Mouse (Mus musculus): ENCODE results near the gene Ankrd53. TPM values are rescaled to one million over a fixed set of nuclear protein-coding genes. Genes with fewer than 3 reads are reported as not detected.
A peak's percentile ranks its signal among the peaks of the same experiment; 100 is the strongest.

Gene Ankrd53
- polyA plus RNA-seq, 1 experiment: 0.14 TPM

DNA sequence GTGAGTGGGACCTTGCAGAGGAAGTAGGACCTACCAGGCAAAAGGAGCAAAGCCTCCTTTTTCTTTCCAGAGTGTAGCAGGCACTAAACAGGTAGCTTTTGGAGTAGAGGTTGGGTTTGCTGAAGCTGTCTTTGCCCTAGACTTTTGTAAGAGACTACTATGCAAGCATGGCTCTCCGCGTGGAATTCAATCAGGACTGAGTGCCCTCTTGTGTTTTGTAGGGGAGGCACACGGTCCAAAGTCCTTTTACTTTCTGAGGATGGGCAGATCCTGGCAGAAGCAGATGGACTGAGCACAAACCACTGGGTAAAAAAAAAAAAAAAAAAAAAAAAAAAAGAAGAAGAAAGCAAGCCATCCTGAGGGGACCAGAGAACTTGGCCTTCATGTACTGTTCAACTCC is 34.2 kb downstream of the Ankrd53 start:
- 41% methylated on average over 3 of the region's 3 CpGs for WGBS
- TF ChIP-seq CTCF (conservative IDR thresholded peaks at IDR 0.05; ENCODE audit: insufficient read depth, insufficient read length, low read depth, low read length): 0 out of 2 replicates have a peak, but pooled peaks have one; percentile 28
- no peak for TF ChIP-seq POLR2A (IDR thresholded peaks at IDR 0.05; ENCODE audit: low read depth, low read length)
- peak; percentile 73 for DNase-seq

DNA sequence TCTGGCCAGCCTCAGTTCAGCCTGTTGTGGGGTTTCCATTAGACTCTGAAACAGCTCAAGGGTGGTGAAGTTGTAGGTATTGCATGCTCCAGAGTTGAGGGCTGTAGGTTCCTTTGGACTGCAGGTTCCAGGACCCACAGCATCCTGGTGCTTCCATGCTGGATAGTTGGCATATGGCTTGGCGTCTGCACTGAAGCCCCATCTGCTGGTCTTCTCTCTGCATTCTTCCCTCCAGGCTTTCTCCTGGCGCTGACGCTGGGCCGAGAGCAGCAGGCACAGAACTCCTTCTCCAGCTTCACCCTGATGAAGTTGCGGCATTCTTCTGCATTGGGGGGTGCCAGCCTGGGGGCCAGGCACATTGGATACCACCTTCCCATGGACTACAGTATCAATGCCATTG is 39.6 kb downstream of the Ankrd53 start:
- H3K36me3 ChIP-seq (ENCODE audit: control insufficient read depth, insufficient read depth, low read length): no peaks in the 10 kb centered on the region
- WGBS: 96% methylated on average over 5 of the region's 5 CpGs

More for the DNA sequence above, 34.2 kb downstream of the Ankrd53 start:
- Histone ChIP-seq H3K36me3 (ENCODE audit: control insufficient read depth, insufficient read depth, low read length) (no peaks in the 10 kb centered on the region), H3K4me3 (ENCODE audit: insufficient read depth, low read depth, low read length) (no peak overlapping the region), H3K4me1 (ENCODE audit: control insufficient read depth, insufficient read depth, low read length) (peaks cover 8% of the 10 kb centered on the region; the same call in 1 of the 2 replicates), H3K27ac (ENCODE audit: insufficient read depth, low read depth, low read length) (no peak overlapping the region), H3K27me3 (replicated peaks; ENCODE audit: control insufficient read depth, insufficient read depth, low read length) (no peaks in the 10 kb centered on the region)

DNA sequence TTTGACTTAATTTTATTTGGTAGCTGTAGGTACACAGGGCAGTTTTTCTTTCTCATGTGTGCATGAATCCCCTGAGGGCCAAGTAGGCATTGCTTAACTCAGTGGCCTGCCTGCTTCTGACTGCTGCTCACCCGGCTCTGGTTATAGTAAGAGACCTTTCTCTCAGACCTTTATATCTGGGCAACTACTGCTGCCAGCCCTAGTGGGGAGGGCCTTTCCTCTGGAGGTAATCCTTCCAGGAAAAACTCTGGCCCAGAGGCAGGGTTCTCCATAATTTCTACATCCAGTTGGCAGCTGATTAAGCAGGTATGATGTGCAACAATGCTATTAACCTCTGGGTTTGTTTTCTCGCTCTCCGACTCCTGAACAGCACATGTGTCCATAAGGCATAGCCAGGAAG is 40.4 kb downstream of the Ankrd53 start:
- Histone ChIP-seq H3K27ac (ENCODE audit: insufficient read depth, low read depth, low read length) (no peak overlapping the region), H3K27me3 (replicated peaks; ENCODE audit: control insufficient read depth, insufficient read depth, low read length) (no peaks in the 10 kb centered on the region), H3K4me1 (ENCODE audit: control insufficient read depth, insufficient read depth, low read length) (no peaks in the 10 kb centered on the region), H3K4me3 (ENCODE audit: insufficient read depth, low read depth, low read length) (no peak overlapping the region), H3K36me3 (ENCODE audit: control insufficient read depth, insufficient read depth, low read length) (no peaks in the 10 kb centered on the region)
- TF ChIP-seq POLR2A (IDR thresholded peaks at IDR 0.05; ENCODE audit: low read depth, low read length) (no peak), CTCF (conservative IDR thresholded peaks at IDR 0.05; ENCODE audit: insufficient read depth, insufficient read length, low read depth, low read length) (no peak)
- DNase-seq: peak; percentile 2
- 73% methylated on average over 3 of the region's 3 CpGs for WGBS

More for the DNA sequence above, 39.6 kb downstream of the Ankrd53 start:
- no peak overlapping the region for H3K27ac ChIP-seq (ENCODE audit: insufficient read depth, low read depth, low read length)
- H3K27me3 ChIP-seq (replicated peaks; ENCODE audit: control insufficient read depth, insufficient read depth, low read length): no peaks in the 10 kb centered on the region
- TF ChIP-seq CTCF (conservative IDR thresholded peaks at IDR 0.05; ENCODE audit: insufficient read depth, insufficient read length, low read depth, low read length) (no peak), POLR2A (IDR thresholded peaks at IDR 0.05; ENCODE audit: low read depth, low read length) (no peak)
- no peak overlapping the region for H3K4me3 ChIP-seq (ENCODE audit: insufficient read depth, low read depth, low read length)
- DNase-seq: no peak
- peaks cover 2% of the 10 kb centered on the region; the same call in 1 of the 2 replicates for H3K4me1 ChIP-seq (ENCODE audit: control insufficient read depth, insufficient read depth, low read length)

DNA sequence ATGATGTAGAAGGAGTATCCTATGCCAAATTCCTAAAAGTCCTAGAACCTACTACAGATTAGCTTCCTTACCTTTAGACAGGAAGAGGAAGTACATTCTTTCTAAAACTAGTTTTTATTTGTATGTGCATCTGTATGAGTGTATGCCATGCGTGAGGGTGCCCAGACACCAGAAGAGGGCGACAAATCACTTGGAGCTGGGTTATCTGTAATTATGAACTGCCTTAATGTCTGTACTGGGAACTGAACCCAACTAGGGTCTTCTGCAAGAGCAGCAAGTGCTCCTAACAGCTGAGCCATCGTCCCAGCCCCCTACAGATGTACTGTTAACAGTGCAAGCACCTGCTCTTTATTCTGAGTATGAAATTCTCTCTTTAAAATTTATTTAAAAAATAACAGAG is 53.4 kb downstream of the Ankrd53 start:
- Histone ChIP-seq H3K27ac (ENCODE audit: insufficient read depth, low read depth, low read length) (no peak overlapping the region), H3K4me1 (ENCODE audit: control insufficient read depth, insufficient read depth, low read length) (no peaks in the 10 kb centered on the region), H3K4me3 (ENCODE audit: insufficient read depth, low read depth, low read length) (no peak overlapping the region), H3K27me3 (replicated peaks; ENCODE audit: control insufficient read depth, insufficient read depth, low read length) (no peaks in the 10 kb centered on the region), H3K36me3 (ENCODE audit: control insufficient read depth, insufficient read depth, low read length) (no peaks in the 10 kb centered on the region; the same call in 1 of the 2 replicates)
- 96% methylated on average over 3 of the region's 3 CpGs for WGBS
- DNase-seq: no peak
- TF ChIP-seq CTCF (conservative IDR thresholded peaks at IDR 0.05; ENCODE audit: insufficient read depth, insufficient read length, low read depth, low read length) (no peak), POLR2A (IDR thresholded peaks at IDR 0.05; ENCODE audit: low read depth, low read length) (no peak)

Other genes with a start within 250 kb of the Ankrd53 start
- gene Actg2, start 226.4 kb upstream of the Ankrd53 start, polyA plus RNA-seq (2012; rRNA removed): 2.0 and 10.5 TPM in 2 replicates
- 13.9 and 15.7 TPM in 2 replicates for gene Stambp, start 189.9 kb upstream of the Ankrd53 start, polyA plus RNA-seq (2012; rRNA removed)
- gene Clec4f, start 106.5 kb upstream of the Ankrd53 start, polyA plus RNA-seq (2012; rRNA removed): not detected in 2 replicates
- 0.19 and 0.28 TPM in 2 replicates for gene Cd207, start 84.8 kb upstream of the Ankrd53 start, polyA plus RNA-seq (2012; rRNA removed)
- gene Vax2, start 51.4 kb upstream of the Ankrd53 start, polyA plus RNA-seq (2012; rRNA removed): not detected in 2 replicates
- 137 and 154 TPM in 2 replicates for gene Atp6v1b1, start 19.7 kb upstream of the Ankrd53 start, polyA plus RNA-seq (2012; rRNA removed)
- gene Tex261, start 13.2 kb downstream of the Ankrd53 start, polyA plus RNA-seq (2012; rRNA removed): 156 and 169 TPM in 2 replicates
- gene Nagk, start 32.3 kb downstream of the Ankrd53 start, polyA plus RNA-seq (2012; rRNA removed): 32.2 and 38.6 TPM in 2 replicates
- gene Paip2b, start 69.1 kb downstream of the Ankrd53 start, polyA plus RNA-seq (2012; rRNA removed): 7.1 and 10.0 TPM in 2 replicates
- 6.2 and 7.4 TPM in 2 replicates for gene Zfp638, start 104.5 kb downstream of the Ankrd53 start, polyA plus RNA-seq (2012; rRNA removed)
- gene Dysf, start 245.9 kb downstream of the Ankrd53 start, polyA plus RNA-seq (2012; rRNA removed): 20.7 and 20.8 TPM in 2 replicates